Mouse (Mus musculus) embryo, embryonic 9.5 days (tissue): ENCODE measurements at regions not wholly inside any gene's neighbourhood (a gene's known extent, or its start where the extent isn't known, plus 50 kb on each side); places are given as distances from the start of the nearest gene placed in this dataset.
A peak's percentile ranks its signal among the peaks of the same experiment; 100 is the strongest.

Experiments used
- DNase-seq: peaks from one replicate; pipeline ENCODE4 v3.0.0-alpha.2; 2017; ENCODE audit errors: extremely low spot score

- no peak for DNase-seq
Observed at GRCm38 (mm10) chr6:11109773-11110172, 797.5 kb downstream of the Ndufa4 start.

GRCm38 (mm10) chr6:11108346-11108966 is 798.8 kb downstream of the Ndufa4 start:
- peak; percentile 16 for DNase-seq

GRCm38 (mm10) chr6:11103415-11103814 is 803.9 kb downstream of the Ndufa4 start:
- DNase-seq: no peak

GRCm38 (mm10) chr6:11060961-11061583 is 846.2 kb downstream of the Ndufa4 start:
- no peak for DNase-seq
